Mouse (Mus musculus) skeletal muscle tissue, adult 2 months (tissue): ENCODE measurements at regions not wholly inside any gene's neighbourhood (a gene's known extent, or its start where the extent isn't known, plus 50 kb on each side); places are given as distances from the start of the nearest gene placed in this dataset.

Source experiments
- DNase-seq: peaks from one replicate; pipeline ENCODE4 v3.0.0-alpha.2; 2012; ENCODE audit warnings: low read depth, low spot score

- no peak for DNase-seq
Measured at GRCm38 (mm10) chr8:116137765-116138164, 367.0 kb upstream of the Dynlrb2 start.

- no peak for DNase-seq
Measured at GRCm38 (mm10) chr8:116133503-116133902, 371.3 kb upstream of the Dynlrb2 start.

DNA sequence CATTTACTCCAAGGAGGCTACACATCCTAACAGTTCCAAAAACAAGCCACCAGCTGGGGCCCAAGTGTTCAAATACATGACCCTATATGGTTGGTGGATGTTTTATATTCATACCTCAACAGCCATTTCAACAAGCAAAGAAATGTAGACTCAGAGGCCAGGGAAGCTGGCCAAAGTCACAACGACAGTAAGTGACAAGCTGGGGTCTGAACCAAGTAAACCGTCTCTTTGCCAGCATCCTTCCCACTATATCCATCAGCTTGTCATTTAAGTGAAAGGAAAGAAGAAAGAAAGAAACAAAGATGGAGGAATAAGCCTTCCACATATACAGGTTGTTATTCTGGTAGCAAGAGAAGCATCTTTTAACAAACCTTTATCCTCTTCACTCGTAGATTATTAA is 371.7 kb upstream of the Dynlrb2 start:
- no peak for DNase-seq

DNA sequence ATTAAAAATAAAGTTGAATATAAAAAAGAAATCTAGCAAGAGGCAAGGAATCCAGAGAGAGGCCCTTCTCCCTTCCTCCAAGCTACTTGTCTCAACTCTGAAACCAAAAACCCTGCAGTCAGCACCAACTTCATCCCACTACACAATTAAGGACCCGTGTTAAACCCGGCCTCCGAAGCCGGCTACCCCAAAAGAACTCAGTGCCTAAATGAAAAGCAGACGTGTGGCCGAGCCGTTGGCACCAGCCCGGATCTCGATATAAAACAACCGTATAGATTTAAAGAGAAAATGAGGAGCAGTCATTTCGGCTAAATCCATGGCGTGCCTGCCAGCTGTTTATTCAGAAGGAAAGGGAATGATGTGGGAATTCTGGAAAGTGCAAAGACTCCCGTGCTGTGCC is 384.7 kb upstream of the Dynlrb2 start:
- DNase-seq = no peak

DNA sequence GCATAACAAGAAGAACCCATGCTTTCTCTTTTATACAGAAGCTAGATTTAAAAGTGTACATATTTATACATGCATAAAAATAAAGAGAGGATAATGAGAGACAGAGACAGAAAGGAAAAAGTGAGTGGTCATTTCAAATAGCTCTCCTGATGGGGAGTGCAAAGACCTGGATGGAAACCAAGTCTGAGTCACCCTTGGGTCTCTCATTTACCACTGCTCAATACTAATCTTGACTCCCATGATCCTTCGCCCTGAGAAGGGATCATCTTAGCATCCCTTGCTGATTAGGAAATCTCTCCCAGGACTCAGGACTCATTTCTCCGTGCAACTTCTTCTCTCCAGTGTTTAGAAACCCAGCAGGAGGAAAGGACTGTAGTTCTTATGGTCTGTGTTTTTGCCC is 386.9 kb upstream of the Dynlrb2 start:
- DNase-seq = no peak

- DNase-seq = no peak
Measured at GRCm38 (mm10) chr8:116116625-116117024, 388.1 kb upstream of the Dynlrb2 start.

- peak; percentile 39 for DNase-seq
Measured at GRCm38 (mm10) chr8:116115811-116116372, 388.9 kb upstream of the Dynlrb2 start.

DNA sequence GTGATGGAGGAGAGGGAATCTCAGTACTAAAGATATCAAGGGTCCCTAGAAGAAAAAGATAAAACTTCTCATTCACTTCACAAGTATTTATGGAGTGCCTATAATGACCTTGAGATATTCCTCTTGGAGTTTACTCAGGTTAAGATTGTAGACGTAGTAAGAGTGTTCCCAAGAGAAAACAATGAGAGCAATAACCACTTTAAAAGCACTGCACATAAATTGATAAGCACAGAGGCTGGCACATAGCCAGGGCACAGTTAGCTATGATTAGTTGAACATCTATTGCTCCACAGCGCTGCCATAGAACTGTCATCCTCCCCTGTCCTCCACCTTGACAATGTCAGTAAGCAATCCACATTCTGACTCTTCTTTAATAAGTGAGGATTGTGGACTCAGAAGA is 389.8 kb upstream of the Dynlrb2 start:
- no peak for DNase-seq

- peak; percentile 44 for DNase-seq
Measured at GRCm38 (mm10) chr8:116114502-116114901, 390.3 kb upstream of the Dynlrb2 start.

- no peak for DNase-seq
Measured at GRCm38 (mm10) chr8:116111168-116111567, 393.6 kb upstream of the Dynlrb2 start.

- DNase-seq = no peak
Measured at GRCm38 (mm10) chr8:116096666-116097065, 389.1 kb upstream of the Maf start.

- no peak for DNase-seq
Measured at GRCm38 (mm10) chr8:116083156-116083555, 375.6 kb upstream of the Maf start.

- no peak for DNase-seq
Measured at GRCm38 (mm10) chr8:116078849-116079407, 371.3 kb upstream of the Maf start.

- DNase-seq = no peak
Measured at GRCm38 (mm10) chr8:116071497-116071896, 363.9 kb upstream of the Maf start.

DNA sequence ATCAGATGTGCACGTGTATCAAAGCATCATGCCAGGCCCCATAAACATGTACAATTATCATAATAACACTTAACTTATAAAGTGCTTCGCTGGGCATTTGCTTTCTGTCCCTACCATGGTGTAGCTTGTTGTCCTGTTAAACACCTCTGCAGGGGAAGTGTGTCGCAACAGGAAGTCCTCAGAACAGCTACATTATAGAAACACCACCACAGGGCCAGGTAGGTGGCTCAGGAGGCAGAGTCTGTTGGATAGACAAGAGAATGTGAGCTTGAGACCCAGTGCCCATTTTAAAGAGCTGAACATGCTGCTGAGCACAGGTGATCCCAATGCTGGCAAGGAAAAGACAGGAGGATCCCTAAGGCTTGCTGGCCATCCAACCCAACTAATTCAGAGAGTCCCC is 361.9 kb upstream of the Maf start:
- no peak for DNase-seq

- DNase-seq = no peak
Measured at GRCm38 (mm10) chr8:116067978-116068375, 360.4 kb upstream of the Maf start.

- DNase-seq = no peak
Measured at GRCm38 (mm10) chr8:116067182-116067977, 359.8 kb upstream of the Maf start.

DNA sequence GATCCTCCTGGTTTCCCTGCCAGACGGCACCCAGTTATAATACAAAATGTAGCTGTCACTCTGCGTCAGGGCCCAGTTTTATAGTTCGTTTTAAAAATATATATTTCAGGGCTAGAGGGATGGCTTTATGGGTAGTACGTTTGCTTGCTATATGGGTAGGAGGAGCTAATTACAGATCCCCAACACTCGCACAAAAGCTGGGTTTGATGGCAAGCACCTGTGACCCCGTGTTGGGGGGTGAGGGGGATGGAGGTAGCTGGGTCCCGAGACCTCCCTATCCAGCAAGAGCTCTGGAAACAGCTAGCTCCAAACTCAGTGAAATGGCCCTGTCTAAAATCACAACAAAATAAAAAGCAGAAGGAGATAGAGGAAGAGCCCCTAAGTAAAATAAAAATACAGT is 358.3 kb upstream of the Maf start:
- DNase-seq = no peak

GRCm38 (mm10) chr8:116065327-116065726 is 357.7 kb upstream of the Maf start:
- no peak for DNase-seq

GRCm38 (mm10) chr8:116064562-116064961 is 357.0 kb upstream of the Maf start:
- no peak for DNase-seq

GRCm38 (mm10) chr8:116063541-116063940 is 355.9 kb upstream of the Maf start:
- DNase-seq = no peak

- no peak for DNase-seq
Measured at GRCm38 (mm10) chr8:116053483-116053882, 345.9 kb upstream of the Maf start.

GRCm38 (mm10) chr8:116053043-116053442 is 345.4 kb upstream of the Maf start:
- DNase-seq = no peak
